Mouse (Mus musculus): ENCODE measurements around the gene Abhd4.

DNA sequence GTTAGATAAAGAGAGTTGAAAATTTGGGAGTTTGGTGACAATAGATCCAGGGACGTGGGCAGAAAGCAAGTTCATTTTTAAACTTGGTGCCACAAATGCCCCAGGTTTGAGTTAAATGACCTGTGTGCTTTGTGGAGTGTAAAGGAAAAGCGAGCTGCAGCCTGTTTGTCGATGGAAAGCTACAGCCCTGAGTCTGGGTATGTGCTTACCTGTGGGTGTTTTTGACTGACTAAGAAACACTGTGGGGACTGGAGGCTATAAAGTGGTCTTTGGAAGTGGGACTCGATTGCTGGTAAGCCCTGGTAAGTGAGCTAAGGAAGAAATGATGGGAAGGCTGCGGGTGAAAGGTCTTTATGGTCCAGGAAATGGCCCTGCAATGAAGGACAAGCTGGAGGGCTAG, 47.7 kb upstream of the Abhd4 start:
- TF ChIP-seq CTCF (IDR thresholded peaks at IDR 0.05; ENCODE audit: control insufficient read depth, insufficient read depth, insufficient read length) (no peak), MAX (IDR thresholded peaks at IDR 0.05) (no peak), USF1 (IDR thresholded peaks at IDR 0.05; ENCODE audit: low read depth) (no peak), CEBPB (IDR thresholded peaks at IDR 0.05; ENCODE audit: low read depth) (no peak), MYOG (IDR thresholded peaks at IDR 0.05; ENCODE audit: control insufficient read depth, extremely low read depth, insufficient read length) (no peak)

Data from C2C12 (cell line).